In the genomic region with DNA sequence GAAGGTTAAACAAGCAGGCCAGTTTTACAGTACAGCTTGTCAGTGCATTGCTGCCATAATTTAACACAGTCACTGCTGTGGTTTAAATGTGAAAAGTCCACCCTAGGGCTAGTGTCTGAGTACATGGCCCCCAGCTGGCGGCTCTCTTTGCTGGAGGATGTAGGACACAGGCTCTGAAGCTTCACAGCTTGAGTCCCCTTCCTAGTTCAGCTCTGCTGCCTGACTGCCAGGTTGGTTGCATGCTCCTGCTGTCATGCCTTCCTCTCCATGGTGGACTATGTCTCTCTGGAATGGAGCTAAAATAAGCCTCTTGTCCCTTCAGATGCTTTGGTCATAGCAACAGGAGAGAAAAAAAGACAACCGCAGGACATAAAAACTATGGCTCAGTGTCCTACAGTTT, we compare ENCODE assay signal across 17 mouse cellular contexts. TPM values are rescaled to one million over a fixed set of nuclear protein-coding genes. Genes with fewer than 3 reads are reported as not detected.
DNase-seq lines count a peak whose midpoint lies in the region; ATAC-seq and TF ChIP-seq lines count a peak whose summit lies in the region.
"Had no signal": no experiment of that assay in that cellular context is flagged by ENCODE, and none has a peak within 500 bp of the region (broad histone marks: within the 10 kb centered on the region; RNA-seq: fewer than 3 reads in every experiment).

No protein-coding gene starts in this region.

- peak; percentile 7; the same call in 1 of the 2 replicates for TF ChIP-seq CTCF in cerebellum, adult 2 months (IDR thresholded peaks at IDR 0.05; ENCODE audit: borderline replicate concordance, insufficient read depth, low read depth, low read length)
- TF ChIP-seq CTCF in hindbrain, postnatal 0 days (IDR thresholded peaks at IDR 0.05; ENCODE audit: low read depth): no peak

- H3K27me3 ChIP-seq in hindbrain, embryonic 12.5 days: no peaks in the 10 kb centered on the region
- no peaks in the 10 kb centered on the region for H3K27me3 ChIP-seq in hindbrain, embryonic 13.5 days
- H3K27me3 ChIP-seq in cerebellum, adult 2 months (ENCODE audit: control insufficient read depth, insufficient read depth, low read length): no peaks in the 10 kb centered on the region
- no peaks in the 10 kb centered on the region for H3K27me3 ChIP-seq in hindbrain, postnatal 0 days (ENCODE audit: insufficient read depth, low read length)
- H3K27me3 ChIP-seq: forebrain, embryonic 15.5 days; limb, embryonic 15.5 days had no signal

- DNase-seq in brain, adult 2 months (ENCODE audit: low read depth, low spot score): peak; percentile 96
- peak; percentile 75 to 91 for DNase-seq in cerebellum, adult 2 months
- peak; percentile 2 for DNase-seq in hindbrain, postnatal 0 days (ENCODE audit: low spot score)
- DNase-seq in liver: no peak
- no peak for DNase-seq in gastrocnemius, adult 8-10 months (ENCODE audit: low spot score in 2 of 2)
- DNase-seq: gastrocnemius, postnatal 10 days; kidney, adult 11 months; kidney, postnatal 14 days; liver, postnatal 0 days; lung, postnatal 36 days had no signal

- no peaks in the 10 kb centered on the region for H3K9me3 ChIP-seq in hindbrain, embryonic 12.5 days (replicated peaks)
- H3K9me3 ChIP-seq in hindbrain, embryonic 13.5 days: no peaks in the 10 kb centered on the region
- H3K9me3 ChIP-seq in hindbrain, postnatal 0 days (ENCODE audit: low read length): no peaks in the 10 kb centered on the region
- H3K9me3 ChIP-seq: embryonic facial prominence, embryonic 10.5 days; forebrain, embryonic 15.5 days; limb, embryonic 15.5 days had no signal

- no peak overlapping the region for H3K4me3 ChIP-seq in hindbrain, embryonic 12.5 days
- no peak overlapping the region for H3K4me3 ChIP-seq in hindbrain, embryonic 13.5 days
- H3K4me3 ChIP-seq in cerebellum, adult 2 months (replicated peaks; ENCODE audit: insufficient read depth, low read depth, low read length): no peak overlapping the region
- H3K4me3 ChIP-seq in hindbrain, postnatal 0 days (ENCODE audit: low read length): no peak overlapping the region
- H3K4me3 ChIP-seq: embryonic facial prominence, embryonic 10.5 days; forebrain, embryonic 15.5 days; limb, embryonic 15.5 days had no signal

- peak overlapping the region; percentile 17; the same call in 1 of the 2 replicates for H3K27ac ChIP-seq in hindbrain, embryonic 12.5 days
- no peak overlapping the region for H3K27ac ChIP-seq in hindbrain, embryonic 13.5 days
- peak overlapping the region; percentile 5; the same call in 1 of the 2 replicates for H3K27ac ChIP-seq in cerebellum, adult 2 months (ENCODE audit: insufficient read depth, low read length)
- peak overlapping the region; percentile 5; the same call in 1 of the 2 replicates for H3K27ac ChIP-seq in hindbrain, postnatal 0 days
- H3K27ac ChIP-seq: embryonic facial prominence, embryonic 10.5 days; forebrain, embryonic 15.5 days; limb, embryonic 15.5 days; stomach, postnatal 0 days had no signal

- no peak overlapping the region for H3K9ac ChIP-seq in hindbrain, embryonic 12.5 days
- H3K9ac ChIP-seq in hindbrain, embryonic 13.5 days: no peak overlapping the region
- no peak overlapping the region for H3K9ac ChIP-seq in hindbrain, postnatal 0 days (replicated peaks; ENCODE audit: low read length)
- H3K9ac ChIP-seq: forebrain, embryonic 15.5 days; limb, embryonic 15.5 days; liver, postnatal 0 days had no signal

- H3K36me3 ChIP-seq in hindbrain, embryonic 12.5 days: 0 out of 2 replicates have a peak, but pooled peaks cover 6% of the 10 kb centered on the region
- H3K36me3 ChIP-seq in hindbrain, embryonic 13.5 days: 0 out of 2 replicates have a peak, but pooled peaks cover 3% of the 10 kb centered on the region
- no peaks in the 10 kb centered on the region for H3K36me3 ChIP-seq in hindbrain, postnatal 0 days (ENCODE audit: insufficient read depth, low read length)
- H3K36me3 ChIP-seq: embryonic facial prominence, embryonic 10.5 days; forebrain, embryonic 15.5 days; limb, embryonic 15.5 days had no signal

- ATAC-seq in hindbrain, embryonic 12.5 days (ENCODE audit: low FRiP score): no peak
- ATAC-seq in hindbrain, embryonic 13.5 days (ENCODE audit: low FRiP score): no peak
- no peak for ATAC-seq in hindbrain, postnatal 0 days
- ATAC-seq: forebrain, embryonic 15.5 days; liver, postnatal 0 days had no signal

- no peak overlapping the region for H3K4me2 ChIP-seq in hindbrain, embryonic 12.5 days (replicated peaks)
- no peak overlapping the region for H3K4me2 ChIP-seq in hindbrain, embryonic 13.5 days
- no peak overlapping the region for H3K4me2 ChIP-seq in hindbrain, postnatal 0 days (ENCODE audit: low read depth, low read length)
- H3K4me2 ChIP-seq: forebrain, embryonic 15.5 days; limb, embryonic 15.5 days; midbrain, embryonic 11.5 days had no signal

- H3K4me1 ChIP-seq in hindbrain, embryonic 12.5 days: peaks cover 21% of the 10 kb centered on the region
- peaks cover 26% of the 10 kb centered on the region for H3K4me1 ChIP-seq in hindbrain, embryonic 13.5 days (replicated peaks)
- H3K4me1 ChIP-seq in cerebellum, adult 2 months (ENCODE audit: control insufficient read depth, insufficient read depth, low read length): peaks cover 8% of the 10 kb centered on the region
- peaks cover 7% of the 10 kb centered on the region for H3K4me1 ChIP-seq in hindbrain, postnatal 0 days (ENCODE audit: insufficient read depth, low read length)
- H3K4me1 ChIP-seq: limb, embryonic 15.5 days had no signal

- TF ChIP-seq POLR2A in cerebellum, adult 2 months (IDR thresholded peaks at IDR 0.05; ENCODE audit: borderline replicate concordance, insufficient read depth, low read length): no peak

- WGBS in hindbrain, embryonic 12.5 days: 50% methylated on average over 2 of the region's 2 CpGs
- 45% methylated on average over 2 of the region's 2 CpGs for WGBS in hindbrain, embryonic 13.5 days
- 3% methylated on average over 2 of the region's 2 CpGs for WGBS in cerebellum, adult 2 months
- WGBS in hindbrain, postnatal 0 days: 26% methylated on average over 2 of the region's 2 CpGs

RNA-seq across cellular contexts. Expression of a gene that starts 46.3 kb away (rescaled TPM):
- polyA plus RNA-seq in hindbrain, embryonic 12.5 days (2016; fragmentation: Nextera tagmentation; extraction: Ambion mirVana): 23.6 and 24.7 TPM in 2 replicates
- 24.5 and 25.0 TPM in 2 replicates for polyA plus RNA-seq in hindbrain, embryonic 13.5 days (2015; fragmentation: Nextera tagmentation; extraction: Ambion mirVana)
- polyA plus RNA-seq in cerebellum, adult 2 months (2012; rRNA removed): 12.5 and 14.8 TPM in 2 replicates
- total RNA-seq in hindbrain, postnatal 0 days (2014; rRNA removed): 24.0 and 27.6 TPM in 2 replicates
- polyA plus RNA-seq in hindbrain, postnatal 0 days (2015; fragmentation: Nextera tagmentation; extraction: Ambion mirVana): 13.4 and 15.7 TPM in 2 replicates
- total RNA-seq in gastrocnemius, adult 8-10 months (2022): 10 to 100 TPM; 21.3 to 30.5 (median 24.0) TPM

Comparison
In these comparisons a context has a peak if more than half of its experiments do, and no peak if none do; other contexts are left out.
1. DNase-seq: peak in brain, adult 2 months (single experiment), cerebellum, adult 2 months (2 of 2) and hindbrain, postnatal 0 days (single experiment); none in liver (single experiment) and gastrocnemius, adult 8-10 months (0 of 2).